Mouse (Mus musculus) inflammation-experienced regulatory T-cells, adult 6 months (primary cell): ENCODE measurements around the gene Samd10. TPM values are rescaled to one million over a fixed set of nuclear protein-coding genes. Genes with fewer than 3 reads are reported as not detected.

Experiments used
- ATAC-seq: one replicate; pipeline ENCODE4 v1.8.0; 2017
- polyA plus RNA-seq, 3 experiments: library from polyadenylated mRNA; unstranded; fragments of 100-300 nt; shearing (Covaris generic); gene quantifications; one replicate each; pipeline ENCODE4 v1.2.1; 2017

Samd10 gene
- polyA plus RNA-seq, 3 experiments from 2014 or later: 9.4 to 14.3 (median 10.4) TPM

DNA sequence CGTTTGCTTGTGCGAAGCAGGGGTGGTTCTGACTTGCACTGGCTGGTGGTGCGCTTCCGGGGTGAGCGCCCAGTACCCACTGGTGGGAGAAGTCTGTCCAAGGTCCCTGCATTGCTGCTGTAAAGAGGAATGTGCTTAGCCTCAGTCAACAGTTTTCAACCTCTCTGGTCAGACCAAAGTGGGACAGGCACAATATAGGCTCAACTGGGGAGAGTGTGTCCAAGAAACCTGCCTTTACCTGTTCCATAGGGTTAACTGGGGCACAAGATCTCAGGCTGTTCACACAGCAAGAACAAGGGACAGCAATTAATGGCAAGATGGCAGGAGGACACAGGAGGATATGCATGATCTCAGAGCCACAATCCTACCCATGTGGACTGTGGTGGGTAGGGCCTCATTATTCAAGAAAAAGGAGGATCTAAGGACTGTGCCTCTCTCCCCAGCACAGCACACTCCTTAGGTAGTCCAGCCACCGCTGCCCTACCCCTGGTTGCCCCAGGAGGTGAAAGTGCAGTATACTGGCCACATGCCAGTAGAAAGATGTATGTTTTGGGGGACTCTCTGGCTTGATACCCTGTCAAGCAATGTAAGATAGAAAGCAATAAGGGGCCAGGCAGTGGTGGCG, 24.0 kb downstream of the Samd10 start:
- no peak for ATAC-seq

DNA sequence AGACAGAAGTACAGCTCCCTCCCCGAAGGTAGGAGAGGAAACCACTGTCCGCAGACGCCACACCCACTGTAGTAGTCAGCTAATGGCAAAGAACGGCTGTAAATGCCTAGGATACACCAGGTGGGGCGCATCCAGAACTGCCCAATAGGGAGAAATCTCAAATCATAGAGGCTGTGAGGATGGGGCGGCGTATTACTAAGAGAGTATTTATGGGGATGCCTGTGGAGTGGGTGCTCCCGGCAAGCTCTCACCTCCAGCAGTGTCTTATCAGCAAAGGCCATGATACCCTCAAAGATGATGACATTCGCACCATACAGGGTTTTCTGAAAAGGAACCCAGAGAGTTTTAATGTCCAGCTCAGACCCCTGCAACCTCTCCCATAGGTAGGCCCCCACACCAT, 25.1 kb downstream of the Samd10 start:
- ATAC-seq: no peak

DNA sequence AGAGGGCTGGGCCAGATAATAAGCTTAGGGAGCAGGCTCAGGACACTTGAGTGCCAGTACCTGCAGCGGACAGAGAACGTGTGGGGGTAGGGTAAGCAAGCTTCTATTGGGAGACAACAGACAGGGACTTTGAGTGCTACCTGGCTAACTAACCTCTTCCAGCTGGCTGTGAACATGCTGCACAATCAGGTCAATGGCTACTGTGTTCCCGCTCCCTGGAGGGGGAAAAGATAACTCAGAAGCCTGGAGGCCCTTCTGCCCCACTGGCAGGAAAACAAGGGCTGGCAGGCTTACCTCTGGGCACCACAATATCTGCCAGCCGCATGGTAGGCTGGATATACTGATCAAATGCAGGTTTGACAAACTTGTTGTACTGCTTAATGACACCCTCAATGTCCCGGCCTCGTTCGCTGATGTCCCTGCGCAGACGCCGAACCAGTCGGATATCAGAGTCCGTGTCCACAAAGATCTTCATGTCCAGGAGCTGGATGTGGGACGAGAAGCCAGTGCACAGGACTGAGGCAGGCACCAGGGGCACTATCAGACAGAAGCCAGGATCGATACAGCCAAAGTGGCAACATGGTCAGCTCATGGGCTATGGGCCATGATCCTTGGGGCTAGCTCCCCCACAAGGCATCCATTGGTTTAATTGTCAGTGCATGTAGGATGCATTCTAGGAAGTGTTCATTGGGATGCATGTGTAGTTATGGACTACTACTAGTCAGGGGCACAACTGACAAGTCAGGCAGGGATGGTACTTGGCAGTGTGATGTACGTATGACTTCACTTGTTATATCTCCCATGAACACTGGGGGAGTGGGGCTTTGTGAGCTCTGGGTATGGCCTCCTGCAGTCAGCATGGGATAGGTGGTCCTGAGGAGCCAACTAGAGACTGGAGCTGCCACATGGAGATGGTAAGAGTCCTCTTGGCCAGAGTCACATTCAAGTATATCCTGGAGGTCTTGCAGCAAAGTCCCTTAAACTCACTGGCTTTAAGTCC, 25.8 kb downstream of the Samd10 start:
- ATAC-seq: no peak

DNA sequence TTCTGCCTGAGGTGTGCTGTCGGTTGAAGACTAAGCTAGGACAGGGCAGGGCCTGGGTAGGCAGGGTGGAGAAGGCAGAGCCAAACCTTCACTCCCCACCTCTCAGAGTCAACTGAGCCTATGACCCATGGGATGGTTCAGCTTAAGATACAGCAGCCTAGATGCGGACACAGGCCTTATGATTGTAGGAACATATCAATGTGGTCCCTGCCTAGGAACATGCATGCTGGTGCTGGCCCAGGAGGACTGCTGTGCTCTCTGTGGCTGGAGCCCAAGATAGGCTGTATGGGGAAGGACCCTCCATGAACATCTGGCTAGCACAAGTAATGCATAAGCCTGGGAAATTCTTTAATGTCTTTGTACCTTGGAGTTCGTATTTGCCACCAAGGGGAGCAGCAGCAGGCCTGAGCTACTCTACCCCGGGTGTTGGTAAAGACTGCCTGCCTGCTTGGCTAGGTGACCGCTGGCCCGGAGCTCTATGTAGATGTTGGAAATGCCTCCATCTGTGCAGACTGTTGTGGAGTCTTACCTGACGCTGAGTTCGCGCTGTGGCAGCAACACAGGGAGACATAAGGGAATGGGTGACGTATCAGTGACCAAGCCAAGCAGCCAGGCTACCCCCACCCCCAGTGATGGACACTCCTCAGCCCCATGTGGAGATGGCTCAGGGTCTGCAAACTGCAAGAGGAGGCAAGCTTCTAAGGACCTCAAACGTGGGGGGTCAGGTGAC, 26.9 kb downstream of the Samd10 start:
- no peak for ATAC-seq

DNA sequence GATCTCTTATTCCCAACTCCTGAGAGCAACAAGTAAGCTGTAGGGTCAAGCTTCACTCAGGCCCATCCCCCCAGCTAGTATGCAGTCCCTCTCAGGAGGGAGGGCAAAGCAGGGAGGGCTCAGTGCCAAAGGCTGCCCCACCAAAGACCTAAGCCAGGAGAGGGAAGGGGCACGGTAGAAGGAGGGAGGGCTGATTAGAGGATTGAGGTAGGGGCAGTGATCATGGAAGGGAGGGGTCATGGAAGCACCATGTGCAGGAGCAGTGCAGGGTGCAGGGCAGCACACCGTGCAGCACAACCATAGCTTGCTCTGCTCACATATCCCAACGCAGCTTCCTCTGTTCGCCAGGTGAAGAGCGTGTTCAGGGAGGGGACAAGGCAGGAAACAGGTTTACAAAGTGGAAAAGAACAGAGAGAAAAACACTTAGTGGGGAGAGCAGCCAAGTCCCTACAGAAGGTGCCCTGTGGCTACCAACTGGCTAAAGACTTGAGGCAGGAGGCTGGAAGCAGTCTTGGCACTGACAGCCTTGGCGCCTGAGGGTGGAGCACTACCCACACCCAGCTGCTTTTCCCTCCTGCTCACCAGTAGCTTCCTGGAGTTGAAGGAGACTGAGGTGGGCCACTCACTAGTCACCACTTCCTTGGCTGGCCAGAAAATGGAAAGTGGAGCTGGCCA, 28.0 kb downstream of the Samd10 start:
- no peak for ATAC-seq

DNA sequence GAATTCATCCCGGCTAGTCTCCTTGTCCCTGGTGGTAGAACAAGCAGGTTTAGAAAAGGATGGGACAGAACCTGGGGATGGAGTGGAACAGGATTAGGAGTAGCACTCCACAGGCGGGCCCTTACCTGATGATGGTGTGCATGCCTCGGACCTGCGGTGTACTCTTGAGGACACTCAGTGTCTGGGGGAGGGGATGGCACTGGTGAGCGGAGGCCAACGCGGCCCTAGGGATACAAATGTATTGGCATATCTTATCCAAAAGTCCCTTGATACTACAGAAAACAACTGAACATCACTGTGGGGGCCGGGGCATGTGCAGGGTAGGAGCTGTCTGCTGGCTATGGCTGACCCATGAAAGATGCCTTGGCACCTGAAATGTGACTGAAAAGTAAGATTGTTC, 28.6 kb downstream of the Samd10 start:
- ATAC-seq: no peak

DNA sequence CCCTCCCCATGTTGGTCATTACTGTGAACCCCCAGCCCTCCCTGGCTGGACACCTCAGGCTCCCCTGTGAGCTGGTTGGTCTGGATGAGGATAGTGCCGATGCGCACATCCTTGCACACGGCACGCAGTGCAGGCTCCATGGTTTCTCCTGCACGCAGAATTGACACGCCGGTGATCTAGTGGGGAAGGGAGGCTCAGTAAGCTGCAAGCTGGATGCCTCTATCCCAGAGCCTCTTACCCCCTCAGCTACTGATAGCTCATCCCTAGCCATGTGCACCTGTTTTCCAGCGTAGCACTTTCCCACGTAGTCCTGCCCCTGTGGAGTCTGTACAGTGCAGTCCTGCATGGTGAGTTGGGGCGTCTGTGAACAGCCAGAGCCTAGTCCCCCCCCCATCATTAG, 29.2 kb downstream of the Samd10 start:
- ATAC-seq: no peak

DNA sequence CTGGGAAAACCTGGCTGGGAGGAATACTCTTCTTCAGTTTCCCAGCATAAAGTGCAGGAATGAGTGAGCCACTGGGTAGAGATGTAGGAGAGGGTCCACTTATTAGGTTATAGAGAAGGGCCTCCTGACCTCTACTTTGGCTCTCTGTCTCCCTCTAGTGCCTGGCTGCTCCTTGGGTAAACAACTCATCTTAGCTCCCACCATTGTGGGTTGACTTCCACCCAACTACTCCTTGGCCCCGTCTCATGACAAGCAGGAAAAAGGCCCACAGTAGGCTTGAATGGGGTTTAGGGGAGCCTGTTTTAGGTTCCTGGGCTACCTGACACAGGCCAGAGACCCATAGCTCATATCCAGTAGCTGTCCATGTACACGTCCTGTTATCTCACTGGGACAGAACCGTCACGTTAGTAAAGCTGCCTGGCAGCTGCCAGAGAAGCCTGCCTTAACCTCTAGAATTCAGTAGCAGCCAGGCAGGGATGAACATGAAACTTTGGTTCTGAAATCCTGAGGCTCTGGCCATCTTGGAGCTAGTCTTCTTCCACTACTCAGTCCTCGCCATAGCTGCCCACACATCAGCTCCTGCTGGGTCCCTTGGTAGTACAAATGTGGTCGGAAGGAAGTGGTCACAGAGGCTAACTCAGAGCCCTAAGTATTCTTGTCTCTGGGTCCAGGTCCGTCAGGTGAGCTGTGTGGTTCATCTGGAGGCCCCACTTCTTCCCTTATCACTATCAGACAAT, 30.6 kb downstream of the Samd10 start:
- peak; percentile 58 for ATAC-seq

DNA sequence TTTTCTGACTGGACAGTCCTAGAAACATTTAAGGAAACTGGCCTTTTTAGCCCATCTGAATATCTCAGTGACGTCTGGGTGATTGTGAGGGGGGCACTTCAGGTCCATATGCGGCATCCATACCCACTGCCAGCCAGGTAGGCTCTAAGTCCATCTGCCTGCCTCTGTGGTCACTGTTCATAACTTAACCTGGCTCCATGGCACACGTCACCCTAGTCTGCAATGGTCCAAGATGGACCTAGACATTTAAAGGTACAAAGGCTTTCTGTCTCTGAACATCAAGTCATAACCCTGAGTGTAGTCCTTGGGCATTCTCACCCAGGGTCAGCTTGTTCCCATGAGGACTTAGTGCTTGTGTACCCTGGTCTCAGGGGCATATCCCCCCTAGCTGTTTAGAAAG, 31.7 kb downstream of the Samd10 start:
- ATAC-seq: no peak

DNA sequence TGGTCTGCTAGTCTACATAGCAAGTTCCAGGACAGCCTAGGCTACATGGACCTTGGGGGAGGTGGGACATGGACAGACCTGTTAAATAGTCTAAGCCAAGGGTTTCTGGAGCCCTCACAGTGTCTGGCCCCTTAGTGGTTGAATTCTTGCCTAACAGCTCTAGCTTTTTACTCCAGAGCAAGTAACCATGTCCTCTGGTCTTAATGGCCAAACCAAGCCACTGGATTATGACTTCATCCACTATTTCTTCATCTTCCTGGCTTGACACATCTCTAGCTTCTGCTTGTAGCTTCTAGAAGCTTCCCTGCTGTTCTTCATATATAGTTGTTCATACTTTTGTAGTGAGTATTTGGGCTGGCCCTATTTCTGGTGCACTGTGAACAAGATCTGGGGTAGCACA, 45.2 kb downstream of the Samd10 start:
- no peak for ATAC-seq

DNA sequence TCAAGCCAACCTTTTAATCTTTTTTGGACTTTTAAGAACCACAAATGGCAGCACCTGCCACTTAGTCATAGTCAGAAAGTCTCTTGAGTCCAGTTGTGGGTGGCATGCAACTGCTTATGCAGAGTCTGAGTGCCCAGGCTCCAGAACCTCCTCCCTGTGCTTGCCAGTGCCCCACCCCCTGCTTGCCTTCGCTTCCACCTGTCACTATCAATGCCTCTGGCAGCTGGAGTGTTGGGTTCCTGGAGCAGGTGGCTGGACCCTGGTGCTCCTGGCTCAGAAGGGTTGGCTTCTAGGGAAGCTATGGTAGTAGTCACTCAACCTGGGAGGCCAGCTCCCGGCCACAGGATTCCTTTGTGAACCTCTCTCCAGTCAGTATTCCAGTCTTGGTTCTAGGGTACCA, 48.8 kb downstream of the Samd10 start:
- ATAC-seq: no peak

DNA sequence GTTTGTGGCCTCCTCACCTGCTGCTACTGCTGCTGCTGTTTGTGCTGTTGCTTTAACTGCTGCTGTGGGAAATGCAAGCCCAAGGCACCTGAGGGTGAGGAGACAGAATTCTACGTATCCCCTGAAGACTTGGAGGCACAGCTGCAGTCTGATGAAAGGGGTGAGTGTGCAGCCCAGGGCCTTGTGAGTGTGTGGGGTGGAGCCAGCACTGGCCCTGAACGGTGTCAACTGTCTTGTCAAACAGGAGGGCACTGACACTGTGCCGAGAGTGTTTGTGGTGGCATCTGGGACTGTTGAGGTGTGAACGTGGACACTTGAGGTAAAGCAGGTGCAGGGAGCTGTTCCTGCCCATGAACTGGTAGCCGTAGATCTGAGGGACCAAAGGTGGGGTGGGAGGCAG, 50.3 kb downstream of the Samd10 start:
- no peak for ATAC-seq

DNA sequence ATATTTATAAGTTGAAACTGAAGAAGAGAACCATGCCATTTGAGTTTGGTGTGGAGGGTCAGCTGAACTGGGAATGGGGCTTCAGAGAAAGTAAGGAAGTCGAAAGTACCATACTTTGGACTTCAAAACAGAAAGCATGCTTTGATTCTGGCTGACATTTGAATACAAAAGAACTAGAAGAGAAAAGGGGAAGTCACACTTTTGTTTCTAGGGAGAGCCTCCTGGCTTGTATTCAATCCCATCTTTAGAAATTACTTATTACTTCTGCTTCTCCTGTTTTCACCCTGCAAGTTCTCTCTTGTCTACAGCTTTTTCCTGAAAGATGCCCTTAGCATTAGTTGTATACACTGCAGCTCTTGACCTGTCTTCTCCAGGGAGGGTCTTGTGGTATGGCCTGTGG, 50.8 kb downstream of the Samd10 start:
- ATAC-seq: no peak

DNA sequence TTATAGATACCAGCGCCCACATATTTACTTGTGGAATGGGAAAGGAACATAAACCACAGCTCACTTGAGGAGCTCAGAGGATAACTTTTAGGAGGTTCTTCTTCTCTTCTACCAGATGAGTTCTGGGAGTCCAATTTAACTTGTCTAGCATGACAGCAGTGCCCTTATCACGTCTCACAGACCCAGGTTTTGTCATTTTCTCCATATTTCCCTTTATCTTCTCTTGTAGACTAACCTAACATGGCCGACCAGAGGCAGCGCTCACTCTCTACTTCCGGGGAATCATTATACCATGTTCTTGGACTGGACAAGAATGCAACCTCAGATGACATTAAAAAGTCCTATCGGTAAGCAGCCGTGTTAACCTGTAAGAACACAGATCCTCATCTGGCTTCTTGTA, 52.9 kb downstream of the Samd10 start:
- no peak for ATAC-seq

Other genes with a start within 250 kb of the Samd10 start
- 10 to 100 TPM; 18.5 to 21.8 (median 20.9) TPM for gene Zgpat, start 234.3 kb downstream of the Samd10 start, polyA plus RNA-seq
- gene Arfrp1, start 233.8 kb downstream of the Samd10 start, polyA plus RNA-seq: 10 to 100 TPM; 60.4 to 69.3 (median 60.4) TPM
- 100 to 1,000 TPM; 340 to 573 (median 348) TPM for gene Lime1, start 219.1 kb downstream of the Samd10 start, polyA plus RNA-seq
- 1 to 10 TPM; 3.6 to 4.3 (median 3.7) TPM for gene Zbtb46, start 139.8 kb downstream of the Samd10 start, polyA plus RNA-seq
- gene Abhd16b, start 106.0 kb downstream of the Samd10 start, polyA plus RNA-seq: not detected
- 100 to 1,000 TPM in 2 of 3 experiments, 10 to 100 TPM in 1; 89.9 to 113 (median 102) TPM for gene Tpd52l2, start 102.1 kb downstream of the Samd10 start, polyA plus RNA-seq
- gene Dnajc5, start 78.7 kb downstream of the Samd10 start, polyA plus RNA-seq: 10 to 100 TPM; 37.5 to 41.7 (median 39.3) TPM
- 100 to 1,000 TPM; 108 to 199 (median 172) TPM for gene Uckl1, start 14.3 kb downstream of the Samd10 start, polyA plus RNA-seq
- 10 to 100 TPM; 57.4 to 96.0 (median 81.2) TPM for gene Prpf6, start 7.3 kb downstream of the Samd10 start, polyA plus RNA-seq
- gene Zfp512b, start 6.4 kb downstream of the Samd10 start, polyA plus RNA-seq: 10 to 100 TPM; 11.6 to 43.1 (median 25.3) TPM
- gene Gm29797, start 57.8 kb upstream of the Samd10 start, polyA plus RNA-seq: not detected
- not detected for gene Sox18, start 72.4 kb upstream of the Samd10 start, polyA plus RNA-seq
- gene Tcea2, start 81.1 kb upstream of the Samd10 start, polyA plus RNA-seq: 10 to 100 TPM in 2 of 3 experiments, 1 to 10 TPM in 1; 6.4 to 19.9 (median 17.5) TPM
- 100 to 1,000 TPM; 154 to 182 (median 170) TPM for gene Rgs19, start 94.8 kb upstream of the Samd10 start, polyA plus RNA-seq
- not detected for gene Lkaaear1, start 99.2 kb upstream of the Samd10 start, polyA plus RNA-seq
- gene Oprl1, start 115.8 kb upstream of the Samd10 start, polyA plus RNA-seq: under 1 TPM in 1 of 3 experiments, not detected in 2; 0.68 TPM
- not detected for gene Myt1, start 164.1 kb upstream of the Samd10 start, polyA plus RNA-seq
- gene Pcmtd2, start 238.6 kb upstream of the Samd10 start, polyA plus RNA-seq: 10 to 100 TPM; 38.0 to 64.6 (median 57.9) TPM